Mouse (Mus musculus) olfactory bulb, adult 2 months (tissue): ENCODE measurements around the gene Helt.

Source experiments
- CTCF ChIP-seq: fragments of 200-500 bp; IDR thresholded peaks from 2 replicates; pipeline ENCODE4 v1.5.1; 2012; ENCODE audit warnings: low read depth, mild to moderate bottlenecking, low read length, moderate library complexity; ENCODE audit not compliant: insufficient read depth
- POLR2A ChIP-seq: fragments of 200-500 bp; IDR thresholded peaks from 2 replicates; pipeline ENCODE4 v1.6.1; 2012; ENCODE audit warnings: mild to moderate bottlenecking, low read depth, low read length, moderate library complexity; ENCODE audit not compliant: insufficient read depth

GRCm38 (mm10) chr8:46332389-46333061 is 38.1 kb upstream of the Helt start:
- TF ChIP-seq CTCF: no peak
- TF ChIP-seq POLR2A: no peak
